Mouse (Mus musculus): ENCODE measurements at regions not wholly inside any gene's neighbourhood (a gene's known extent, or its start where the extent isn't known, plus 50 kb on each side); places are given as distances from the start of the nearest gene placed in this dataset.

GRCm38 (mm10) chr1:163190841-163191240 is 105.4 kb upstream of the Mroh9 start:
- no peaks in the 10 kb centered on the region for H3K36me3 ChIP-seq (ENCODE audit: control insufficient read depth, insufficient read depth, low read length)
- H3K27ac ChIP-seq (ENCODE audit: low read length) = no peak overlapping the region
- no peak overlapping the region for H3K4me3 ChIP-seq (ENCODE audit: low read depth, low read length)
- ATAC-seq (ENCODE audit: insufficient number of reproducible peaks, insufficient read depth, low FRiP score, low read depth) = no peak
- whole genome bisulfite sequencing = 63% methylated on average over 2 of the region's 2 CpGs
- H3K9me3 ChIP-seq (ENCODE audit: control insufficient read depth, low read depth, low read length) = no peaks in the 10 kb centered on the region
- no peaks in the 10 kb centered on the region for H3K4me1 ChIP-seq (ENCODE audit: control insufficient read depth, insufficient read depth, low read length)
- H3K9ac ChIP-seq (replicated peaks; ENCODE audit: low read depth, low read length) = no peak overlapping the region
- H3K27me3 ChIP-seq (ENCODE audit: control insufficient read depth, insufficient read depth, low read length) = no peaks in the 10 kb centered on the region
- no peak overlapping the region for H3K4me2 ChIP-seq (replicated peaks; ENCODE audit: low read depth, low read length)

- no peaks in the 10 kb centered on the region for H3K36me3 ChIP-seq (ENCODE audit: control insufficient read depth, insufficient read depth, low read length)
- no peak overlapping the region for H3K27ac ChIP-seq (ENCODE audit: low read length)
- H3K4me2 ChIP-seq (replicated peaks; ENCODE audit: low read depth, low read length) = no peak overlapping the region
- ATAC-seq (ENCODE audit: insufficient number of reproducible peaks, insufficient read depth, low FRiP score, low read depth) = no peak
- 72% methylated on average over 2 of the region's 2 CpGs for WGBS
- H3K27me3 ChIP-seq (ENCODE audit: control insufficient read depth, insufficient read depth, low read length) = no peaks in the 10 kb centered on the region
- H3K4me3 ChIP-seq (ENCODE audit: low read depth, low read length) = no peak overlapping the region
- no peaks in the 10 kb centered on the region for H3K9me3 ChIP-seq (ENCODE audit: control insufficient read depth, low read depth, low read length)
- no peaks in the 10 kb centered on the region for H3K4me1 ChIP-seq (ENCODE audit: control insufficient read depth, insufficient read depth, low read length)
- no peak overlapping the region for H3K9ac ChIP-seq (replicated peaks; ENCODE audit: low read depth, low read length)
Measured at GRCm38 (mm10) chr1:163181851-163182250, 96.4 kb upstream of the Mroh9 start.

- ATAC-seq (ENCODE audit: insufficient number of reproducible peaks, insufficient read depth, low FRiP score, low read depth) = no peak
- no peaks in the 10 kb centered on the region for H3K9me3 ChIP-seq (ENCODE audit: control insufficient read depth, low read depth, low read length)
- no peak overlapping the region for H3K4me2 ChIP-seq (replicated peaks; ENCODE audit: low read depth, low read length)
- no peaks in the 10 kb centered on the region for H3K27me3 ChIP-seq (ENCODE audit: control insufficient read depth, insufficient read depth, low read length)
- no peaks in the 10 kb centered on the region for H3K36me3 ChIP-seq (ENCODE audit: control insufficient read depth, insufficient read depth, low read length)
- WGBS = 39% methylated on average over 3 of the region's 3 CpGs
- H3K27ac ChIP-seq (ENCODE audit: low read length) = no peak overlapping the region
- no peak overlapping the region for H3K9ac ChIP-seq (replicated peaks; ENCODE audit: low read depth, low read length)
- H3K4me1 ChIP-seq (ENCODE audit: control insufficient read depth, insufficient read depth, low read length) = no peaks in the 10 kb centered on the region
- H3K4me3 ChIP-seq (ENCODE audit: low read depth, low read length) = no peak overlapping the region
Measured at GRCm38 (mm10) chr1:163177011-163177410, 91.5 kb upstream of the Mroh9 start.

GRCm38 (mm10) chr1:163167051-163167450 is 81.6 kb upstream of the Mroh9 start:
- H3K4me2 ChIP-seq (replicated peaks; ENCODE audit: low read depth, low read length) = no peak overlapping the region
- ATAC-seq (ENCODE audit: insufficient number of reproducible peaks, insufficient read depth, low FRiP score, low read depth) = no peak
- no peak overlapping the region for H3K9ac ChIP-seq (replicated peaks; ENCODE audit: low read depth, low read length)
- no peaks in the 10 kb centered on the region for H3K9me3 ChIP-seq (ENCODE audit: control insufficient read depth, low read depth, low read length)
- H3K4me3 ChIP-seq (ENCODE audit: low read depth, low read length) = no peak overlapping the region
- H3K36me3 ChIP-seq (ENCODE audit: control insufficient read depth, insufficient read depth, low read length) = no peaks in the 10 kb centered on the region
- H3K4me1 ChIP-seq (ENCODE audit: control insufficient read depth, insufficient read depth, low read length) = no peaks in the 10 kb centered on the region
- H3K27ac ChIP-seq (ENCODE audit: low read length) = no peak overlapping the region
- H3K27me3 ChIP-seq (ENCODE audit: control insufficient read depth, insufficient read depth, low read length) = no peaks in the 10 kb centered on the region

- 0 out of 2 replicates have a peak, but pooled peaks cover 5% of the 10 kb centered on the region for H3K4me1 ChIP-seq (ENCODE audit: control insufficient read depth, insufficient read depth, low read length)
- no peak for ATAC-seq (ENCODE audit: insufficient number of reproducible peaks, insufficient read depth, low FRiP score, low read depth)
- no peaks in the 10 kb centered on the region for H3K9me3 ChIP-seq (ENCODE audit: control insufficient read depth, low read depth, low read length)
- no peak overlapping the region for H3K9ac ChIP-seq (replicated peaks; ENCODE audit: low read depth, low read length)
- H3K36me3 ChIP-seq (ENCODE audit: control insufficient read depth, insufficient read depth, low read length) = no peaks in the 10 kb centered on the region
- WGBS = 47% methylated on average over 2 of the region's 2 CpGs
- no peak overlapping the region for H3K27ac ChIP-seq (ENCODE audit: low read length)
- no peak overlapping the region for H3K4me2 ChIP-seq (replicated peaks; ENCODE audit: low read depth, low read length)
- H3K4me3 ChIP-seq (ENCODE audit: low read depth, low read length) = no peak overlapping the region
- no peaks in the 10 kb centered on the region for H3K27me3 ChIP-seq (ENCODE audit: control insufficient read depth, insufficient read depth, low read length)
Measured at GRCm38 (mm10) chr1:163163636-163164035, 78.2 kb upstream of the Mroh9 start.

- H3K4me1 ChIP-seq (ENCODE audit: control insufficient read depth, insufficient read depth, low read length) = 0 out of 2 replicates have a peak, but pooled peaks cover 5% of the 10 kb centered on the region
- H3K9ac ChIP-seq (replicated peaks; ENCODE audit: low read depth, low read length) = no peak overlapping the region
- H3K36me3 ChIP-seq (ENCODE audit: control insufficient read depth, insufficient read depth, low read length) = no peaks in the 10 kb centered on the region
- H3K4me2 ChIP-seq (replicated peaks; ENCODE audit: low read depth, low read length) = no peak overlapping the region
- no peak overlapping the region for H3K4me3 ChIP-seq (ENCODE audit: low read depth, low read length)
- H3K9me3 ChIP-seq (ENCODE audit: control insufficient read depth, low read depth, low read length) = no peaks in the 10 kb centered on the region
- 20% methylated on average over 3 of the region's 3 CpGs for WGBS
- no peak overlapping the region for H3K27ac ChIP-seq (ENCODE audit: low read length)
- no peaks in the 10 kb centered on the region for H3K27me3 ChIP-seq (ENCODE audit: control insufficient read depth, insufficient read depth, low read length)
- 0 out of 2 replicates have a peak, but pooled peaks have one; percentile 2 for ATAC-seq (ENCODE audit: insufficient number of reproducible peaks, insufficient read depth, low FRiP score, low read depth)
Measured at GRCm38 (mm10) chr1:163159911-163160310, 74.4 kb upstream of the Mroh9 start.

- no peak for ATAC-seq (ENCODE audit: insufficient number of reproducible peaks, insufficient read depth, low FRiP score, low read depth)
- no peaks in the 10 kb centered on the region for H3K36me3 ChIP-seq (ENCODE audit: control insufficient read depth, insufficient read depth, low read length)
- H3K27me3 ChIP-seq (ENCODE audit: control insufficient read depth, insufficient read depth, low read length) = no peaks in the 10 kb centered on the region
- H3K4me1 ChIP-seq (ENCODE audit: control insufficient read depth, insufficient read depth, low read length) = 0 out of 2 replicates have a peak, but pooled peaks cover 5% of the 10 kb centered on the region
- H3K27ac ChIP-seq (ENCODE audit: low read length) = no peak overlapping the region
- H3K9me3 ChIP-seq (ENCODE audit: control insufficient read depth, low read depth, low read length) = no peaks in the 10 kb centered on the region
- H3K9ac ChIP-seq (replicated peaks; ENCODE audit: low read depth, low read length) = no peak overlapping the region
- H3K4me2 ChIP-seq (replicated peaks; ENCODE audit: low read depth, low read length) = no peak overlapping the region
- WGBS = 50% methylated on average over 5 of the region's 5 CpGs
- H3K4me3 ChIP-seq (ENCODE audit: low read depth, low read length) = no peak overlapping the region
Measured at GRCm38 (mm10) chr1:163158491-163158890, 73.0 kb upstream of the Mroh9 start.

GRCm38 (mm10) chr1:163150203-163150855 is 64.9 kb upstream of the Mroh9 start:
- Histone ChIP-seq H3K9ac (replicated peaks; ENCODE audit: low read depth, low read length) (no peak overlapping the region), H3K4me3 (ENCODE audit: low read depth, low read length) (peak overlapping the region; percentile 14; the same call in 1 of the 2 replicates), H3K27me3 (ENCODE audit: control insufficient read depth, insufficient read depth, low read length) (no peaks in the 10 kb centered on the region), H3K9me3 (ENCODE audit: control insufficient read depth, low read depth, low read length) (no peaks in the 10 kb centered on the region), H3K27ac (ENCODE audit: low read length) (no peak overlapping the region), H3K4me1 (ENCODE audit: control insufficient read depth, insufficient read depth, low read length) (no peaks in the 10 kb centered on the region), H3K36me3 (ENCODE audit: control insufficient read depth, insufficient read depth, low read length) (no peaks in the 10 kb centered on the region), H3K4me2 (replicated peaks; ENCODE audit: low read depth, low read length) (peak overlapping the region; percentile 29; the same call in 1 of the 2 replicates)
- peak; percentile 72; the same call in 1 of the 2 replicates for ATAC-seq (ENCODE audit: insufficient number of reproducible peaks, insufficient read depth, low FRiP score, low read depth)
- 30% methylated on average over 13 of the region's 13 CpGs for WGBS

GRCm38 (mm10) chr1:163146641-163147040 is 61.2 kb upstream of the Mroh9 start:
- no peak overlapping the region for H3K27ac ChIP-seq (ENCODE audit: low read length)
- WGBS = 59% methylated on average over 1 of the region's 1 CpGs

More at GRCm38 (mm10) chr1:163146641-163147040, 61.2 kb upstream of the Mroh9 start:
- H3K9me3 ChIP-seq (ENCODE audit: control insufficient read depth, low read depth, low read length) = no peaks in the 10 kb centered on the region
- no peak overlapping the region for H3K4me3 ChIP-seq (ENCODE audit: low read depth, low read length)
- no peak overlapping the region for H3K9ac ChIP-seq (replicated peaks; ENCODE audit: low read depth, low read length)
- H3K36me3 ChIP-seq (ENCODE audit: control insufficient read depth, insufficient read depth, low read length) = no peaks in the 10 kb centered on the region
- no peak overlapping the region for H3K4me2 ChIP-seq (replicated peaks; ENCODE audit: low read depth, low read length)
- no peaks in the 10 kb centered on the region for H3K27me3 ChIP-seq (ENCODE audit: control insufficient read depth, insufficient read depth, low read length)
- no peaks in the 10 kb centered on the region for H3K4me1 ChIP-seq (ENCODE audit: control insufficient read depth, insufficient read depth, low read length)
- ATAC-seq (ENCODE audit: insufficient number of reproducible peaks, insufficient read depth, low FRiP score, low read depth) = no peak

Data from stomach, embryonic 14.5 days (tissue).